Mouse (Mus musculus) c-Kit-positive CD71-positive TER-119-positive erythroid progenitor cells, embryonic 14.5 days (primary cell): Measurements from ENCODE around the gene Pex11b.
A peak's percentile ranks its signal among the peaks of the same experiment; 100 is the strongest.
"Not testable (repeated sequence)": the region's sequence is repeated elsewhere in the genome, so short reads cannot be mapped to it uniquely, and the experiment has no call there.

Experiments
- DNase-seq: peaks from one replicate; pipeline ENCODE4 v3.0.0-alpha.2; 2013; ENCODE audit warnings: low spot score

Gene Pex11b

GRCm38 (mm10) chr3:96675171-96675570 lies 40.0 kb downstream of the Pex11b start:
- no peak for DNase-seq

- no peak for DNase-seq
Observed at GRCm38 (mm10) chr3:96675690-96676089, 40.5 kb downstream of the Pex11b start.

DNA sequence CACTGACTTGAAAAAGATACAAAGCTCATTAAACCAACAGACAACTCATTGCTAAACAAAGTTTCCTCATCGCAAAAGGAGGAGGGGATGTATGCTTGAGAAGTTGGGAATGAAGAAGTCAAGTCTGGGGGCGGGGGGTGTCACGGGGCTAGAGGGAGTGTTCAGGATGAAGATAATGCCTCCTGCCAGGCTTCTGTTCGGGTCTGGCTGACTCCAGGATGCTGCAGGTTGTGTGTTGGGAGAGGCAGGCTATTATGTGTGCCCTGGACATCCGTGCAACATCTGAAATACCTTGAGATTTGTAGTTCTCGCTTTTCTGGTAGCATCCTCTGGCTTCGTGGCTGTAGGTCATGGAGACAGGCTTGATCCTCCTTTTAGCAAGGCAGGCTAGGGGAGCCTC lies 43.3 kb downstream of the Pex11b start:
- DNase-seq = no peak

GRCm38 (mm10) chr3:96679159-96679674 lies 44.0 kb downstream of the Pex11b start:
- DNase-seq = peak; percentile 31

GRCm38 (mm10) chr3:96680269-96680956 lies 45.2 kb downstream of the Pex11b start:
- no peak for DNase-seq

- no peak for DNase-seq
Observed at GRCm38 (mm10) chr3:96683496-96683895, 48.3 kb downstream of the Pex11b start.

DNA sequence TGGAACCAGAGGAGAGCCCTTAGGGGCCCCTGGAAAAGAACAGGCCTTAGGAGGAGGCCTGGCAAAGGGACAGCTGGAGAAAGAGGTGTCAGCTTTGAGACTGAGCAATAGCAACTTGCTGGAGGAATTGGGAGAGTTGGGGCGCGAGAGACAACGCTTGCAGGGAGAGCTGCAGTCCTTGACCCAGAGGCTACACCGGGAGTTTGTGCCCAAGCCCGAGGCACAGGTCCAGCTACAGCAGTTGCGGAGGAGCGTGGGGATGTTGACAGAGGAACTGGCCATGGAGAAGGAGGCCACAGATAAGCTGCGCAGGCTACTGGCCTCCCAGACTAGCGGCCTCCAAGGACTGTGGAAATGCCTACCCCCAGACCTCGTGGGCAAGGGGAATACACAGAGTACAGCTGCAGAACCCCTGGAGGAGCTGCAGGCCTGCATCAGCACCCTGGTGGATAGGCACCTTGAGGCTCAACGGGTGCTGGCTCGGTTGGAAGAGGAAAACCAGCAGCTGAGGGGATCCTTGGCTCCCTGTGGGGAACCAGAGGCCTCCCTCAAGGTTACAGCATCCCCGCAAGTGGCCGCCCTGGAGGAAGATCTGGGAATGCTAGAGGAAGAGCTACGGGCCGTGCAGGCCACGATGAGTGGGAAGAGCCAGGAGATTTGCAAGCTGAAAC lies 49.1 kb downstream of the Pex11b start:
- DNase-seq = no peak

DNA sequence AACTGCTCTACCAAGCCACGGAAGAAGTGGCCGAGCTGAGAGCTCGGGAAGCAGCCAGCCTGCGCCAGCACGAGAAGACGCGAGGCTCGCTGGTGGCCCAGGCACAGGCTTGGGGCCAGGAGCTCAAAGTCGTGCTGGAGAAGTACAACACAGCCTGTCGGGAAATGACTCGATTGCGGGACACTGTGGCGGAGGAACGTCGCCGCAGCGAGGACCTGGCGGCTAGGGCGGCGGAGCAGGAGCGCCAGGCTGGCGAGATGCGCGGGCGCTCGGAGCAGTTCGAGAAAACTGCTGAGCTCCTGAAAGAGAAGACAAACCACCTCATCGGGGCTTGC lies 49.6 kb downstream of the Pex11b start:
- DNase-seq = no peak

DNA sequence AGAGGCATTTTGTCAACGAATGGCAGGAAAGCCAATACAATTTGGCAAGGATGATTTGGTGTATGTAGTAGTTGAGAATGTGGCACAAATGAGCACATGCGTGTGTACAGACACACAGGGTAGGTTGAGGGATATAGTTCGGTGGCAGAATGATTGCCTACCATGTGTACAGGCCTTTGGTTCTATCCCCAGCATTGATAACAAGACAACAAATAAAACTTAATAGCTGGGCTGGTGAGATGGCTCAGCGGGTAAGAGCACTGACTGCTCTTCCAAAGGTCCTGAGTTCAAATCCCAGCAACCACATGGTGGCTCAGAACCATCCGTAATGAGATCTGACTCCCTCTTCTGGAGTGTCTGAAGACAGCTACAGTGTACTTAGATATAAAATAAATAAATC lies 50.9 kb downstream of the Pex11b start:
- DNase-seq = not testable (repeated sequence)

DNA sequence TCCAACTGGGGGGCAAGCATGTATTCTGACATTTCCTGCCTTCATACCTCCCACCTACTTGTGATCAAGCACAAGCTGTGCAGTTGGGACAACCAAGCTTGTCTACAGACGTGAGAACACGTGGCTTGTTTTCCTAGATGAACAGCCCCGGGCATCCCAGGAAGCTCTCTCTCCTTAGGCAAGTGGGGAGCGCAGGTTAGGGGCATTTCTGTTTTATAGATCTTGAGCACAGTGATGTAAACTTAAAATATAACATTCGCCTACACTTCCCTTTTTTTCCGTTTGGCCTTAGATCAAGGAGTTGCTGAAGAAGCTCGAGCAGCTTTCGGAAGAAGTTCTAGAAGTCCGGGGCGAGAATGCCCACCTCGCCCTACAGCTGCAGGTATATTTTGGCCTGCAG lies 53.7 kb downstream of the Pex11b start:
- DNase-seq = no peak

GRCm38 (mm10) chr3:96690298-96690697 lies 55.1 kb downstream of the Pex11b start:
- no peak for DNase-seq

DNA sequence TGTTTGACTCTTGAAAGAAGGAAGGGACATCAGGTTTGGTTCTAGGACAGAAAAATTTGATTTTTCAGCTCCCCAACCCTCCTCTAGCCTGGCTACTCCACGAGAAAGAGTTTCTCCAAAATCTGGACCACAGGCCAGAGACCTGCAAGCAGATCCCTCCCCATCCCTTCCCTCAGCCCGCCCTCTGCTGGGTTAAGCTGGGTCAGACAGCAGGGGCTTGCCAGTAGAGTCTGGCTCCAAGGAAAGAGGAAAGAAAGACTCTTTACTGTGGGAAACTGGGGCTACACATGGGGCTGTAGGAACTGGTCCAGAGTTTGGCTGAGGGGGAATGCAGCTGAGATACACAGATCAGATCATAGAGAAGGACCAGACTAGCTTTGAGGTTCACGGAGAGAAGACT lies 57.3 kb downstream of the Pex11b start:
- no peak for DNase-seq

GRCm38 (mm10) chr3:96693579-96693978 lies 58.4 kb downstream of the Pex11b start:
- no peak for DNase-seq
